Mouse (Mus musculus) bone marrow macrophage, adult 2 months (primary cell): Measurements from ENCODE around the gene Rps27l. TPM values are rescaled to one million over a fixed set of nuclear protein-coding genes. Genes with fewer than 3 reads are reported as not detected.

Experiments used
- H3K27ac ChIP-seq: 2 replicates; pipeline ENCODE4 v1.5.1; 2012; ENCODE audit warnings: low read depth, low read length; ENCODE audit not compliant: insufficient read depth
- H3K4me1 ChIP-seq: 2 replicates; pipeline ENCODE4 v1.6.1; 2012; ENCODE audit warnings: low read length; ENCODE audit not compliant: control insufficient read depth, insufficient read depth
- H3K4me3 ChIP-seq: 2 replicates; pipeline ENCODE4 v1.5.1; 2012; ENCODE audit warnings: mild to moderate bottlenecking, low read length, moderate library complexity; ENCODE audit not compliant: insufficient read depth
- CTCF ChIP-seq: IDR thresholded peaks from 2 replicates; pipeline ENCODE4 v1.5.1; 2012; ENCODE audit warnings: low read depth, mild to moderate bottlenecking, low read length, moderate library complexity
- POLR2A ChIP-seq: IDR thresholded peaks from 2 replicates; pipeline ENCODE4 v1.6.1; 2012; ENCODE audit warnings: mild to moderate bottlenecking, low read depth, low read length, borderline replicate concordance
- polyA plus RNA-seq: library from polyadenylated mRNA; stranded (reverse); fragments of >200 nt; gene quantifications from 2 replicates; pipeline ENCODE4 v1.2.4, GENCODE M21; 2012; ENCODE audit not compliant: missing spikeins, insufficient read depth, insufficient read length

Rps27l gene
- polyA plus RNA-seq, 1 experiment = 256 TPM

DNA sequence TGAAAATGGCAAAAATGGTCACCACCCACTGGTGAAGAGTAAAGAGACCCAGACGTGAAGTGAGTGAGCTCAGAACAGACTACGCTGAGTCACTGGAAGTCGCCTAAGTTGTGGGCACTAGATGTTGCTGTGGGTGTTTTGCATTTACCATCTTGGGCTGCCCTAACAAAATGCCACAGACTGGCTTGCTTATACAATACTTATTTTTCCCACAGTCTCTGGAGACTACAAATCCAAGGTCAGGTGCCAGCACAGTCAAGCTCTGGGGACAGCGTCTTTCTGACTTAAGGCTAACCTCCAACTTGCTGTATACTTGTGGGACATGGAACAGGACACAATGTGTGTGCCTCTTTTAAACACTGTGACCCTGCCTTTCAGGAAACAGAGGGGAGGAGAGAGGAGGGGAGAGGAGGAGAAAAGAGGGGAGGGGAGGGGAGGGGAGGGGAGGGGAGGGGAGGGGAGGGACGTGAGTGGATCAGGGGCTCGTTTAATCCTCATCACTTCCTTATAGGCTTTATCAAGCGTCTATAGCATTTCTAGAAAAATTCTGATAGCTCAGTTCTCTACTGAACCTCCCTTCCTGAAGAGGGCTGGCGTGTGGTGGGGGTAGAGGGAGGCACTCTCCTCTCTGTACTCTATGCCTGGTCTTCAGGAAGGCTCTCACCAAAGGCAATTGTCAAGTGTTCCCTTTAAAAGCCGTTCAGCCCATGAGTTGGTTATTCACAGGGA lies 45.3 kb downstream of the Rps27l start:
- TF ChIP-seq POLR2A (no peak), CTCF (no peak)
- H3K4me3 ChIP-seq = no peak overlapping the region
- H3K4me1 ChIP-seq = peaks cover 41% of the 10 kb centered on the region
- peak overlapping the region; percentile 31; the same call in 1 of the 2 replicates for H3K27ac ChIP-seq

DNA sequence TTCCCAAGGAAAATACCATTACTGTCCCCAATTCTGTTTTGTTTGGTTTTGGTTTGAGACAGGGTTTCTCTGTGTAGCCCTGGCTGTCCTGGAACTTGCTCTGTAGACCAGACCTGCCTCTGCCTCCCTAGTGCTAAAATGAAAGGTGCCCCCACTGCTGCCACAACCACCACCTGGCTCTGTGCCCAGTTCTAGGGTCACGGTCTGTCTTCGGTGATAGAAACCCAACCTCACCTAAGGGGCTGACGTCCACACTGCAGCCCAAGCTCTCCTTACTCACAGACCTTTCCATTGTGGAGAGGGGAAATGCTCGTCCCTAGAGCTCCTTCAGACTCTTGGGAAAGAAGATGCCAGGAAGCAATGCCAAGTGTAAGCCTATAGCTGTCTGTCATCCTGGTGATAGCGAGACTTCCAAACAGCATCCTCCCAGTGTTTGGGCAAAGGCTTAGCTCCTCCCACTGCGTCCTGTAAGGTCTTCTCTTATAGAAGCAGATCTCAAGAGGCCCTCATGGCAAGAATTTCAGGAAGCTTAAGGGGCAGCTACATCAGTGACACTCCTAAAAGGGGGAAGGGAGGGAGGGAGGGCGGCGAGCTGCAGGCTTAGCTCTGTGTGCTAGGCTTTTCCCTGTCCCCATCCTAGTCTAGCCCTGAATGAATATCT lies 46.0 kb downstream of the Rps27l start:
- no peak overlapping the region for H3K4me3 ChIP-seq
- TF ChIP-seq CTCF (no peak), POLR2A (no peak)
- peaks cover 41% of the 10 kb centered on the region for H3K4me1 ChIP-seq
- no peak overlapping the region for H3K27ac ChIP-seq

Other genes with a start within 250 kb of the Rps27l start
- not detected in 2 replicates for gene Car12, start 232.4 kb upstream of the Rps27l start, polyA plus RNA-seq
- gene Aph1b, start 150.6 kb upstream of the Rps27l start, polyA plus RNA-seq = 19.9 and 20.8 TPM in 2 replicates
- 0.36 TPM in 1 of 2 replicates, not detected in the other for gene Gm10647, start 149.0 kb upstream of the Rps27l start, polyA plus RNA-seq
- gene Aph1c, start 111.4 kb upstream of the Rps27l start, polyA plus RNA-seq = 93.9 and 111 TPM in 2 replicates
- gene Rab8b, start 26.4 kb upstream of the Rps27l start, polyA plus RNA-seq = 160 and 169 TPM in 2 replicates
- 19.6 and 22.9 TPM in 2 replicates for gene Lactb, start 29.4 kb downstream of the Rps27l start, polyA plus RNA-seq
- 103 and 104 TPM in 2 replicates for gene Tpm1, start 103.3 kb downstream of the Rps27l start, polyA plus RNA-seq